Mouse (Mus musculus) heart, postnatal 25 days (tissue): Measurements from ENCODE around the gene Ifi205. TPM values are rescaled to one million over a fixed set of nuclear protein-coding genes. Genes with fewer than 3 reads are reported as not detected.
"Not testable (repeated sequence)": the region's sequence is repeated elsewhere in the genome, so short reads cannot be mapped to it uniquely, and the experiment has no call there.

Experiments used
- DNase-seq: peaks from one replicate; pipeline ENCODE4 v3.0.0; 2022; ENCODE audit warnings: low spot score
- intact Hi-C: fragments of 180-260 bp; cut with DNase I; formaldehyde crosslinking; loops from one replicate; pipeline ENCODE4 v1.15.1; 2025
- total RNA-seq, 2 experiments: library from RNA; stranded (reverse); gene quantifications; 2 replicates each; pipeline ENCODE4 v1.2.3; 2021

Ifi205 gene
- total RNA-seq: 1 to 10 TPM; 5.2 to 6.0 TPM

DNA sequence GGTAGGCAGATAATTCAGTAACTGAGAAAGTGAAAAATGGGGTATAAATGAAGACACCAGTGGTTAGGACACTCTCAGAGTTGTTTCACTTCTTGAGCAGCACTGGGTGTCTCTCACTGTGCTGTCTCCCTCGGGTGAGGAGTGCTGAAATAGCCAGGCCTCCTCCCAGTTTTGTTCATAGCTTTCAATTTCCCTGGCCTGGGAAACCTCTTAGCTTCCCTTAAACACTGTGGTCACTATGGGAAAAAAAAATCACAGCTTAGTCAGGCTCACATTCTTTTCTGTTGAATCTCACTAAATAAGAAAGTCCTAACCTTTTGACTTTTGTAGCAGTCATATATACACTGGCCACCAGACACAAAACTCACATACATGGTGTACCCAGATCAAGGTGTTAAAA, at the start of gene Ifi205:
Ifi205 (minus strand) TSS at position 113 of the 400 bp plus-strand sequence.
- DNase-seq: no peak
- intact Hi-C loops: no loop called here

DNA sequence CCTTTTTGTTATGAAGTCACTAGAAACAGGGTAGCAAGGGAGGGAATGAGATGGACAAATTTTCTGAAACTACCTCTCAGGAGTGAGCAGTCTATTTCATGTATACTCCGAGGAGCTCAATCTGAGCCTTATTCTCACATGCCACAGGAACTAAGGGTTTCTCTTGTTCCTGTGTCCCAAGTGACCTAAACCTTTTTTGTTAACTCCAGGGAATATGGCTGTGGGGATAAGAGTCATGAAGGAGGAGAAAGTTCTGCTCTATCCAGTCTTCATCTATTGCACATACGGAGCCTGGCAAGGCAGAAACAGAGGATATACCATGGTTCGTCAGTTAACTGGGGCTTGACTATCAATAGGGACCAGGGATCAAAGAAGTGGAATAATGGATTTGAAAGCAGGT, 34.7 kb upstream of the Ifi205 start, which contains the start of gene Olfr430:
Olfr430 (plus strand) TSS at position 301 of the 400 bp plus-strand sequence.
- intact Hi-C loops: no loop called here
- DNase-seq: no peak

DNA sequence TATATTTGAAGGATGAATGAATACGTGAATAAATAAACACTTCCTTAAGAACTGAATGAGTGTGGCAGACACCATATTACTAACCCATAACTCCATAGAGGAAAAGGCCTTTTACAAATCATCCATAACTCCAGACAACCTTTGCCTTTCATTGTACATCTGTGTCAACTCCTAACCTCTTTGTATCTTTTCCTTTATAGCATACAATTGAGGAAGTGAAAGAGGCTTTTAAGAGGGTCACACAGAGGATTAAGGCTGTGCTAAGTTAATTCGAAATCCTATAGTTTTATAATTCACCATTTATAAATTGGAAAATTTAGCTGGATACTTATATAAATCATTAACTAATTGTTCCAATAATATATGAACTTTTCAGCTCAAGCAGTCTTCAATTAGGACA, 23.6 kb upstream of the Ifi205 start:
- DNase-seq: no peak
- intact Hi-C loops: no loop called here

DNA sequence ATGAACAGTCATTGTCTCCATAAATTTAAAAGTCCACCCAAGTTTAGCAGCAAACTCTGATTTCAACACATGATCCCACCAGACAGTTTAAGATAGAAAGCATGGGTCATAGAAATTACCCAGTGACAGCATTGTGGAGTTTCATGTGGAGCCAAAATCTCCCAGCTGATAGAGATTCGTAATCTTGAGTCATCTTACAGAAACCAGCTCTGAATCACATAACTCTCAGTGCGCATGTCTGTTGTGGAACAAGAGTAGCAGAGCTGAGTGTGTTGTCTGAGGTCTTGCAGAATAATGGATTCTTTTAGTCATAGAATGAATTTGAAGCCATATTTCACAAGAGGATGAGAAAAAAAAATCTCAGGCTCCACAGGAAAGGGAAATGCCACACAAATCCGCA, 21.4 kb upstream of the Ifi205 start:
- no peak for DNase-seq
- intact Hi-C loops: no loop called here

DNA sequence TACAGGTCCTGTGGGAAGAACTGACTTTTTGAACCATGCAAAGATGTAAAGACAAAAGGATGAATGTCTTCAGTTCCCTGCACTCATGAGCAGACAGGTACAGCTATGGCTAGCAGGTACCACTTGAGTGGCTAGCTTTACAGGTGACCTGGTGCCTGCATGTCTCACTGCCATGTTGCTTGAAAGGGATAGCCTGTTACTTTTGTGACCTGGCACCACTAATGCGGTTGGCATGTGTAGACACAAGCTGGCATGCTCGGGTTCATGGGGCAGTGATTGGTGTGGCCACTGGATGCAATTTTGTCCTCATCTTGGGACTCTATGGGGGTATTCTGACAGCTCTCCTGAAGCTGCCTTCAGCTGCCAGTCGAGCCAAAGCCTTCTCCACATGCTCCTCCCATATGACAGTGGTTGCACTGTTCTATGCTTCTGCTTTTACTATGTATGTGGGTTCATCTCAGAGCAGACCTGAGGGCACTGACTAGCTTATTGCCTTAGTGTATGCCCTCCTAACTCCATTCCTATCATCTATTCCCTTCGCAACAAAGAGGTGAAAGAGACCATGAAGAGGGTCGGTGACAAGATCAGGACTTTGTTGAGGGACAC, 20.4 kb upstream of the Ifi205 start:
- intact Hi-C loops: no loop called here
- no peak for DNase-seq

DNA sequence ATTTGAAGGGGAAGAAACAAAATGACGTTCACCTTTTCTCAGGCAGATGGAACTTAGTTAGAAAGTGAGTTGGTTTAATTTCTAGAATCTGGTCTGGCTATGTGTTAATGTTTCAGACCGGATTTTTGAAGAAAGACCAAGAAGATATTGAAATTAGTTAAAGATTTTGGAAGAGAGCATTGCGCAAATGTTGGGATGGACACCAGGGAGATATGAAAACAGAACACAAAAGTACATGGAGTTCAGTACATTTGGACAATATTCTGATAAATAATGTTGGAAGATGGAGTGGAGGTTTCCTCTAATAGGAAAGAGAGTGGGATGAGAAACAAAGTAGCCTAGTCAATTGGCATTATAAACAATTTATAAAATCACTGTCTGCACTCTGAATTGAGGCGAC, 19.9 kb upstream of the Ifi205 start:
- no peak for DNase-seq
- intact Hi-C loops: no loop called here

DNA sequence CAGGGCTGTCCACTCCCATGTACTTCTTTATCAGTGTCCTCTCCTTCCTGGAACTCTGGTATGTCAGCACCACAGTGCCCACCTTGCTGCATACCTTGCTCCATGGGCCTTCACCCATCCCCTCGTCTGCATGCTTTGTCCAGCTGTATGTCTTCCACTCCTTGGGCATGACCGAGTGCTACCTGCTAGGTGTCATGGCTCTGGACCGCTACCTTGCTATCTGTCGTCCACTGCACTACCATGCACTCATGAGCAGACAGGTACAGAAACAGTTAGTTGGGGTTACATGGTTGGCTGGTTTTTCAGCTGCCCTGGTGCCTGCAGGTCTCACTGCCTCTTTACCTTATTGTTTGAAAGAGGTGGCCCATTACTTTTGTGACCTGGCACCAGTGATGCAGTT, 18.9 kb upstream of the Ifi205 start:
- no peak for DNase-seq
- intact Hi-C loops: no loop called here

DNA sequence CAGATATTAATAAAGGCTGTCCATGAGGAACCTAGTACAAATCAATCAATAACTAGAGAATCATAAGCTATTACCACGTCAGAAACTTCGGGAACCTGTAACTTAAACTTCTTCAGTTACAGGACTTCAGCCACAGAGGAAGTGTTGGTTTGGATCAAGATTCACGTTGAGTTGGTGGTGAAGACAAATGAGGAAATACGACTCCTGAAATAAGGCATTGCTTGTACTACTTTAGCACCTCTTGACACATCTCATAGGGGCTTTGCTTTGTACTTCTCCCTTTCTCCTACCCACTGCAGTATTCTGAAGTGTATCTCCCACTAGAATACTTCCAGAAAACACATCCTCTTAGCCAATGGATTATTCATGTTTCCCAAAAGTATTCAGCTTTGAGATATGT, 17.7 kb upstream of the Ifi205 start:
- DNase-seq, intact Hi-C loops: not testable (repeated sequence)

DNA sequence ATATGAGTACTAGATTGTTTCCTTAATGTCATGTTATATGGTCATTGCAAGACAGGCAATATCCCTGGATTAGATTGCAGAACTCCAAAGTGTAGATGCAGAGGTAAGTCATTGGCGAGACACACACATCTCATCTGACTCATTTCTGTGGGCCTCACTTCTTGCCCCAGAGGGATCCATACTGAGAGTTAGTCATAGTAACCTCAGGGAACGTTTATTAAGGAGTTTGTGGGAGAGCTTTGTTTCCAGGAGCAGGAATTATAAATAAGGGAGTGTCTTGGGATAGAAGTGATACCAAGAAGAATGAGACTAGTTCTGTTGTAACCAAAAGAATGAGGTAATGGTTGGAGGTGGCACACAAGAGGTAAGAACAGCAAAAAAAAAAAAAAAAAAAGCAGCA, 17.3 kb upstream of the Ifi205 start, which contains the start of gene Olfr432:
Olfr432 (plus strand) TSS at position 313 of the 400 bp plus-strand sequence.
- intact Hi-C loops: no loop called here
- no peak for DNase-seq

DNA sequence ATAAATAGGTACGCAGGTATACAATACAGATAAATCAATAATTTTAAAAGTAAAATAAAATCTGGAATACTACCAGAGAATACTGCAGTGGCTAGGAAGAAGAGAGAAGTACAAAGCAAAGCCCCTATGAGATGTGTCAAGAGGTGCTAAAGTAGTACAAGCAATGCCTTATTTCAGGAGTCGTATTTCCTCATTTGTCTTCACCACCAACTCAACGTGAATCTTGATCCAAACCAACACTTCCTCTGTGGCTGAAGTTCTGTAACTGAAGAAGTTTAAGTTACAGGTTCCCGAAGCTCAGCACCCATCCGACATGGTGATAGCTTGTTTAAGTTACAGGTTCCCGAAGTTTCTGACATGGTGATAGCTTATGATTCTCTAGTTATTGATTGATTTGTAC, 16.6 kb upstream of the Ifi205 start:
- DNase-seq, intact Hi-C loops: not testable (repeated sequence)

DNA sequence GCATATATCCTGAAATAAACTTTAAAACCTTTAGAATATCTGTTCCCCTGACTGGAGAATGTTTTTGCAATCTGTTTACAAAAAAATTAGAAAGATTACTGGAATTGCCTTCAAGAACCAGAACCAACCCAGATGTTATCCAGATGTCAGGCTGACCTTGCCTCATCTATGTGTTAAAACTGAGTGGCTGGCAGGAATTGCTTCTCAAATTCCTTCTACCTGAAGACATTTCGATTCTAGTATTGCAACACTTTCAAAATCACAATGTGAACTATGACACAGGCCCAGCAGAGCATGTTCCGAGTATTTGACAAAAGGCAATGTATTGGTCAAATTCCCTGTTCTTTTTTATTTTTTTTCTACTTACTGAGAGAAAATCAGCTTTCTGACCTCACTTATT, 12.8 kb upstream of the Ifi205 start:
- no peak for DNase-seq

DNA sequence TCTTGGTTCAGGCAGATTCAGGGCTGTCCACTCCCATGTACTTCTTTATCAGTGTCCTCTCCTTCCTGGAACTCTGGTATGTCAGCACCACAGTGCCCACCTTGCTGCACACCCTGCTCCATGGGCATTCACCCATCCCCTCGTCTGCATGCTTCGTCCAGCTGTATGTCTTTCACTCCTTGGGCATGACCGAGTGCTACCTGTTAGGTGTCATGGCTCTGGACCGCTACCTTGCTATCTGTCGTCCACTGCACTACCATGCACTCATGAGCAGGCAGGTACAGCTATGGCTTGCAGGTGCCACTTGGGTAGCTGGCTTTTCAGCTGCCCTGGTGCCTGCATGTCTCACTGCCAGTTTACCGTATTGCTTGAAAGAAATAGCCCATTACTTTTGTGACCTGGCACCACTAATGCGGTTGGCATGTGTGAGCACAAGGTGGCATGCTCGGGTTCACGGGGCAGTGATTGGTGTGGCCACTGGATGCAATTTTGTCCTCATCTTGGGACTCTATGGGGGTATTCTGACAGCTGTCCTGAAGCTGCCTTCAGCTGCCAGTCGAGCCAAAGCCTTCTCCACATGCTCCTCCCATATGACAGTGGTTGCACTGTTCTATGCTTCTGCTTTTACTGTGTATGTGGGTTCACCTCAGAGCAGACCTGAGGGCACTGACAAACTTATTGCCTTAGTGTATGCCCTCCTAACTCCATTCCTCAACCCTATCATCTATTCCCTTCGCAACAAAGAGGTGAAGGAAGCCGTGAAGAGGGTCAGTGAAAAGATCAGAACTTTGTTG, 10.7 kb upstream of the Ifi205 start:
- intact Hi-C loops, DNase-seq: not testable (repeated sequence)

More for the DNA sequence above, 12.8 kb upstream of the Ifi205 start:
- intact Hi-C loops: no loop called here

DNA sequence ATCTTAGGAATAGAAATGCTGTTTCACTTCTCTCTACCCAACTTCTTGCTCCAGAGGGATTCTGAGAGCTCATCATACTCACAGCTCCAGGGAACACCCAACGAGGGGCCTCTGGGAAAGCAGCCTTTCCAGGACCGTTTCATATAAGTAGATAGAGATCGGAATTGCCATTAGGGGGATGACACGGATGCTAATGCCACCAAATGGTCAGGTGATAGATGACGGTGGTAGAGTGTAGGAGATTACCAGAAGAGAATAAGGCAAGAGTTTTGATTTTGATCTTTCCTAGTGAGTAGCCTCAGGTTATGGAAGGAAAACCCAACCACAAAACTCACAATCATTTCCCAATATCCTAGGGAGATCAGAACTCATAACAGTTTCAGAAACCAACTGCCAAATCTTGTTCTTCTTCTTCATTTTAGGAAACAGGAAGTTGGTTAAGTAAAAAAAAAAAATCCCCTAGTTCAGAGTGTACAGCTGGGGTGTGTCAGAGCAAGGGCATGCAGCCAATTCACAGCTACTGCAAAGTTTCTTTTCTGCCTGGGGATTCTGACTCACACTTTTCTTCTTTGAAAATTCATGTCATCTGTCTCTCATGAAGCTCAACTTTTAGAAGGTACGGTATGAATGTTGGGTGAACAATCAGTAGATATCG, 9.0 kb upstream of the Ifi205 start, which contains the start of gene Olfr433:
Olfr433 (plus strand) TSS at position 183 of the 655 bp plus-strand sequence.
- DNase-seq: peak; percentile 63
- intact Hi-C loops: no loop called here

DNA sequence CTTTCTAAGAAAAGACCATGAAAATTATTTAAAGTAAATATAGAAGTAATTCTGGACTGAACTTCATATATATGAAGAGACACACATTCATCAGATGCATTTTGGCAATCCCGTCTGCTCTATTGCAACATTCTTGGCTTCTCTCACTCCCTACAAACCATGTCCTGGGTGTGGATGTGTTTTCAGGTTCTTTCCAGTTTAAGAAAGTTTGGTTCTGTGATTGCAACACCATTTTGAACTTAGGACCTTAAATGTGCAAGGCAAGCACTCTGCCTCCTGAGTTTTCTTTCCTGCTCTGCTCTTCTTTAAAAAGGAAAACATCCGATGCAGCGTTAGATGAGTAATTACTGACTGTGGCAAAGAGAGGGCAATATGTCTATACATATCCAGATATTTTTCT, 6.9 kb upstream of the Ifi205 start:
- intact Hi-C loops: no loop called here
- DNase-seq: no peak

DNA sequence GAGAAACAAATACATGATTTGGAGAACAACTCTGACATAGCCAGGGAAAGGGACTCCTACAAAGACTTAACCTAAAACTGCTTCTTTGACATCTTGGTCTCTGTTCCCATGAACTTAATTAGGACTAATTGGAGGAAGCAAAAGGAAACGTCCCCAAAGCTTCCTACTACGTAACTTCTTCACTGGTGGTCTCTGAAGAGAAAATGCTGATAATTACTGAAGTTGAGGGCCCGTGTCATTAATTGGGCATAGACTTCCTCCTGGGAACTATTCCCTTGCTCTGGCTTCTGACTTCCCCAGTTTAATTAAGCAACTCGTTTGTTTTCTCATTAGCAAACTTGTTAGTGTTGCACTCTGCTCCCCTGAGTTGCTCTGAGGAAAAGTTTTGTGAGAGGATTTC, 4.2 kb upstream of the Ifi205 start:
- DNase-seq: no peak
- intact Hi-C loops: no loop called here

DNA sequence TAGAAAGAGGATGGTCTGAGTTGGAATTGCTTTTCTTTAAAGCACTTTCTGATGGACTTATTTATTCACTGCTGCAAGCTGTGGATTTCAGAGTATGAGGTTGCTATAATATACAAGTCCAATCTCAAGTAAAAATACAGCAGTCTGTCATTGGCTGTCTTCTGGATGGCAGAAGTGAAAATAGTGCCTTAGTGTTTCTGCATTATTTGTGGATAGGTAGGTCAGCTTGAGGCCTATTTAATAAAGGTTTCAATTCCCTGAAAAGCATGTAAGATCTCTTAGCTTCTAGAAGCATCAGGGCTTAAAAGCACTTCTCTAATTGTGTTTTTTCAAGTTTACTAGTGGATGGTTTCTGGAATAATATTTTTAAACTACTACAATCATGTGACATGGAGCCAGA, 24.6 kb downstream of the Ifi205 start:
- DNase-seq, intact Hi-C loops: not testable (repeated sequence)

DNA sequence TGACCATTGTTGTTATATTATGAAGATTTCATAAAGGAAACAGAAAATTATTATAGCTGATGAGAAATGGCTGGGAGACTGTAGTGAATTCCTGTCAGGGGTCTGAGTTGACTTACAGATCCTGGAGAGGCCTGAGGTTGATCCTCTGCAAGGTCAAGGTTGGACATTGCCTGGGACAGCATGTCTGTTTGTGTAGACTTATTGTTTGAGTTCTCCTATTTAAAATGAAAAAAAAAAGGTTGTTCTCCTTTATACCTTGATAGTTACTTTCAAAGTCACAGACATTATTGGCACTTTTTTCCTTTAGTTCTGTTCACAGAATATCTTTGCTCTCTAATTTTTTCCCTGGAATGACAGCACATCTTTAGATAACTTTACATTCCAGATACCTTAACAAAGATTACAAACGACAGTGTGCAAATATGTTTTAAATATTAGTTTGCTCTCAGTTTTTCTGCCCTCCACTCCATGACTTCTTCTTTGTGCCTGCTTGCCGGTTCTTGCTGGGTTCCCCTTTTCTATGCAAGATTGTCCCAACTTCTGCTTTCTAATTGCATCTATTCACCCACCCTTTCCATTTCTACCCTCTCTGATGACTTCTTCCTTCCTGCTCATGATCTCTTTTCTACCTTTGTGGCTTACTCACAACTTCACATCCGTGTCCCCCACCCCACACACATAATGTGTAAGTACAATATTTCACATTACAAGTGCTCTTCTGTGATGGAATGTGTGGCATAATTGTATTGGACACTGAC, 27.1 kb downstream of the Ifi205 start:
- intact Hi-C loops, DNase-seq: not testable (repeated sequence)

DNA sequence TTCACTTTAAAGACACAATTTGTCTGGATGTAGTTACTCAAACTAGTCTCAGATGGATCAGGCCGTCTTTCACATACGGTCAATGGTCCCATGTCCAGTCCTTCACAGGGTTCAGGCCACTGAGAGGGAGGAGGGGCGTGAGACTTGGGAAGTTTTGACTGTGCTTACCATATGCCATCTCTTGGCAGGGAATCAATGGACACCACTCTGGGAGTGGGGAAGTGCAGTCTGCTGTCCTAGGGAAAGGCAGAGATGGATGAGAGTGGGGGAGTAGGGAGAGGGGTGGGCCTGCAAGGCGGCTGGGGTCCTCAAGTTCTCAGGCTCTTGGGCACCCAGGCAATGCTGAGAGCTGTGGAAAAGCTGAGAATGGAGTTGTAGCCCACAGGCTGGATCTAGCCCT, 36.6 kb downstream of the Ifi205 start:
- DNase-seq: no peak
- intact Hi-C loops: no loop called here

DNA sequence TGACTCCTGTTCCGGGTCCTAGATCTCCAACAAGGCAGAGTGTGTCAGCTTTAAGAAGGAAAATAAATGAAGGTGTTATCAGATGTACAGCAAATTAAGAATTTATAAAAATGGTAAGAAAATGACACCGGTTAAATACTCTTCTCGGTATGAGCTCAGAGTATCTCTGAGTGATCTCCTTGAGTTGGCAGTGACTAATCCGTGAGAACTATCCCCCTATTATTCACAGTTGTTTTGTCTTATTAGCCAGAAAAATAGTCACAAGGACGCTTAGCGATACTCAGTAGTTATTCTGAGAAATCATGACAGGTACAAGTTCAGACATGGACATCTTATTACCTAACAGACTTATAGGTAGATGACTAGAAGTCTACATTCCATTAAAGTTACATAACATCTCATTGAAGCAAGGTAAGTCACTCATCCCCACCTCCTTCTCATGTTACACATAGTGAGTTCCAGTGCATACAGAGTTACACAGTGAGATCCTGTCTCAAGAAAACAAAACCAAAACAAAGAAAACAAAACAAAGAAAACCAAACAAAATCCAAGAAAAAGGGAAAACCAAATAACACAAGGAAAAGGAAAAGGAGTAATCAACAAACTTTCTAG, 48.8 kb downstream of the Ifi205 start, which contains the start of gene Ifi202b:
Ifi202b (minus strand) TSS at position 51 of the 612 bp plus-strand sequence.
- intact Hi-C loops, DNase-seq: not testable (repeated sequence)

DNA sequence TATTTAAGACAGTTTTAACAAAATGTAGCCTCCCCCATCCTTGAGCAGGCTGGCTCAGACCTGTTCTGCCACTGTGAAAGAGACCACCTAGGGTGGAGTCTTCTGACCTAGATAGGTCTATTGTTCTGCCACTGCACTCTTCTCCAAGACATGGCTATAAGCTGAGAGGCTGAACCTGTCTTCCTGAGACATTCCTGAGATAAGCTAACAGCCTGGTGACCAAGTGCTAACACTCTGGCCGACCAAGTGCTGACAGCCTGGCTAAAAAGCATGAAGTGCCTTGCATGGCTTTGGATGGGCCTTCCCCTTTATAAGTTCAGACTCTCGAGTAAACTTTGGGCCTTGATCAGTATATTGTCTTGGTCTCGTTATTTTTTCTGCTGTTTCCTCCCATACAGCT, 50.6 kb downstream of the Ifi205 start:
- intact Hi-C loops, DNase-seq: not testable (repeated sequence)
